In genomic region chr17:8277266-8277665, GRCm38 (mm10) we compare ENCODE assay signal across 26 mouse cellular contexts. TPM values are rescaled to one million over a fixed set of nuclear protein-coding genes. Genes with fewer than 3 reads are reported as not detected.
"Had no signal": no experiment of that assay in that cellular context is flagged by ENCODE, and none has a peak within 500 bp of the region (broad histone marks: within the 10 kb centered on the region; RNA-seq: fewer than 3 reads in every experiment).

No protein-coding gene starts in this region.

- ATAC-seq: intestine, postnatal 0 days had no signal

- H3K9me3 ChIP-seq: kidney, embryonic 15.5 days; limb, embryonic 10.5 days; liver, embryonic 15.5 days; neural tube, embryonic 12.5 days; neural tube, embryonic 15.5 days; stomach, embryonic 15.5 days had no signal

- H3K4me1 ChIP-seq: kidney, embryonic 15.5 days; limb, embryonic 10.5 days; limb, embryonic 13.5 days; neural tube, embryonic 12.5 days; neural tube, embryonic 15.5 days; stomach, embryonic 15.5 days had no signal

- H3K9ac ChIP-seq: kidney, embryonic 15.5 days; limb, embryonic 13.5 days; liver, embryonic 15.5 days; neural tube, embryonic 12.5 days; neural tube, embryonic 15.5 days; stomach, embryonic 15.5 days had no signal

- H3K27me3 ChIP-seq: kidney, embryonic 15.5 days; liver, embryonic 15.5 days; neural tube, embryonic 15.5 days; stomach, embryonic 15.5 days had no signal

- DNase-seq: kidney, adult 8-10 months; kidney, postnatal 10 days; kidney, postnatal 36 days; layer of hippocampus, adult 9-11 months; liver; lung, adult 2 months; lung, postnatal 14 days; lung, postnatal 4 days; midbrain, embryonic 14.5 days; right cerebral cortex, postnatal 14 days; spleen, adult 18-20 months; thymus, postnatal 25 days had no signal

- H3K27ac ChIP-seq: kidney, embryonic 15.5 days; layer of hippocampus, adult 2 months; limb, embryonic 10.5 days; limb, embryonic 13.5 days; liver, embryonic 15.5 days; neural tube, embryonic 12.5 days; neural tube, embryonic 15.5 days; stomach, embryonic 15.5 days had no signal

- H3K4me3 ChIP-seq: kidney, embryonic 15.5 days; layer of hippocampus, adult 2 months; limb, embryonic 10.5 days; limb, embryonic 13.5 days; liver, embryonic 15.5 days; neural tube, embryonic 12.5 days; neural tube, embryonic 15.5 days; stomach, embryonic 15.5 days had no signal

- H3K4me2 ChIP-seq: kidney, embryonic 15.5 days; limb, embryonic 13.5 days; midbrain, embryonic 11.5 days; neural tube, embryonic 12.5 days; neural tube, embryonic 15.5 days; stomach, embryonic 15.5 days had no signal

- H3K36me3 ChIP-seq: kidney, embryonic 15.5 days; limb, embryonic 10.5 days; limb, embryonic 13.5 days; liver, embryonic 15.5 days; neural tube, embryonic 12.5 days; neural tube, embryonic 15.5 days; stomach, embryonic 15.5 days had no signal

RNA-seq across cellular contexts. Expression of gene Ccr6, which starts 41.4 kb away (rescaled TPM):
- total RNA-seq: left cerebral cortex, postnatal 25 days; megakaryocyte progenitor cell, adult 5-6 weeks; megakaryocyte-erythroid progenitor cell, adult 5-6 weeks; midbrain, postnatal 0 days had no signal
- polyA plus RNA-seq: kidney, embryonic 15.5 days; limb, embryonic 10.5 days; limb, embryonic 13.5 days; liver, embryonic 15.5 days; midbrain, embryonic 14.5 days; midbrain, postnatal 0 days; neural tube, embryonic 12.5 days; neural tube, embryonic 15.5 days had no signal
